Mouse (Mus musculus): Measurements from ENCODE around the gene Khdc4. TPM values are rescaled to one million over a fixed set of nuclear protein-coding genes. Genes with fewer than 3 reads are reported as not detected.

The Khdc4 gene
- polyA plus RNA-seq, 1 experiment: not detected

DNA sequence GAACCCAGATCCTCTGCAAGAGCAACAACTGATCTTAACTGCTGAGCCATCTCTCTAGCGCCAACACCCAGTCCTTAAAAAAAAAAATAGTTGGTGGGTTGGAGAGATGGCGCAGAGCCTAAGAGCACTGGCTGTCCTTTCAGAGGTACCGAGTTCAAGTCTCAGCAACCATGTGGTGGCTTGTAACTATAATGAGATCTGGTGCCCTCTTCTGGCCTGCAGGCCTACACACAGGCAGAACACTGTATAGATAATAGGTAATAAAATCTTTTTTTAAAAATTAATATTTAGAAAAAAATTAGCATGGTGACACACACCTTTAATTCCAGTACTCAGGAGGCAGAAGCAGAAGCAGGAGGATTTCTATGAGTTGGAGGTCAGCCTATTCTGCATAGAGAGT lies 54.5 kb downstream of the Khdc4 start:
- WGBS: 94% methylated on average over 3 of the region's 3 CpGs
- H3K27ac ChIP-seq (ENCODE audit: insufficient read depth, low read depth, low read length): no peak overlapping the region
- peaks cover 3% of the 10 kb centered on the region; the same call in 1 of the 2 replicates for H3K4me1 ChIP-seq (ENCODE audit: control insufficient read depth, insufficient read depth, low read length)
- TF ChIP-seq CTCF (IDR thresholded peaks at IDR 0.05; ENCODE audit: insufficient read depth, low read depth, low read length) (no peak), POLR2A (IDR thresholded peaks at IDR 0.05; ENCODE audit: insufficient read depth, low read depth, low read length) (no peak)
- no peak overlapping the region for H3K4me3 ChIP-seq (ENCODE audit: insufficient read depth, low read depth, low read length)

GRCm38 (mm10) chr3:88745534-88745933 lies 59.9 kb downstream of the Khdc4 start:
- no peak for TF ChIP-seq CTCF (IDR thresholded peaks at IDR 0.05; ENCODE audit: insufficient read depth, low read depth, low read length)
- TF ChIP-seq POLR2A (IDR thresholded peaks at IDR 0.05; ENCODE audit: insufficient read depth, low read depth, low read length): no peak
- no peak overlapping the region for H3K4me3 ChIP-seq (ENCODE audit: insufficient read depth, low read depth, low read length)
- 75% methylated on average over 9 of the region's 9 CpGs for WGBS
- H3K27ac ChIP-seq (ENCODE audit: insufficient read depth, low read depth, low read length): no peak overlapping the region
- peaks cover 10% of the 10 kb centered on the region for H3K4me1 ChIP-seq (ENCODE audit: control insufficient read depth, insufficient read depth, low read length)

DNA sequence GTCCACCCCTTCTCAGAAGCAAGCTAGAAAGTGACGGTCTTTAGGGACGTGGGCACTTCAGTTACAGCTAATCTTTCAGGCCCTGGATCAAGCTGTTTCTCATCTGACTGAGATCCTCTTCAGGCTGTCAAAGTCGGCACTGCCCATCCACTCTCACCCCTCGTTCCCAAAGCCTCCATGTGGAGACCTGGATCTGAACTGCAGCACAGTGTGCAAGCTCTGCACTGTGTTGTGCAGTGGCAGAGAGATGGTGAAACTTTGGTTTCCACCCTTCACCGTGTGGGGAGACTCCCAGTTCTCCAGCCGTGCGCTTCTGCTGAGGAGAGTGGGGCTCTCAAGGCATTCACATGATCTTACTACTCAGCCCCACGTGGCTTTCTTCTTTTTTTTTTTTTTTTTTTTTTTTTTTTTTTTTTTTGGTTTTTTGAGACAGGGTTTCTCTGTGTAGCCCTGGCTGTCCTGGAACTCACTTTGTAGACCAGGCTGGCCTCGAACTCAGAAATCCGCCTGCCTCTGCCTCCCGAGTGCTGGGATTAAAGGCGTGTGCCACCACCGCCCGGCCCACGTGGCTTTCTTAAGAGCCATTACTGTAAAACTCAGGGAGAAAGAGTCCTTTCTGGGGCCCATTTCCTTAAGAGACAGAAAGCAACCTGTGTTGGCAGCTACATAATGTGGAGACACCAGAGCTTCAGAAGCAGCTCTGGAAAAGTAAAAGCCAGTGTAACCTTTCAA lies 60.7 kb downstream of the Khdc4 start:
- TF ChIP-seq CTCF (IDR thresholded peaks at IDR 0.05; ENCODE audit: insufficient read depth, low read depth, low read length): no peak
- TF ChIP-seq POLR2A (IDR thresholded peaks at IDR 0.05; ENCODE audit: insufficient read depth, low read depth, low read length): no peak
- Histone ChIP-seq H3K4me3 (ENCODE audit: insufficient read depth, low read depth, low read length) (no peak overlapping the region), H3K4me1 (ENCODE audit: control insufficient read depth, insufficient read depth, low read length) (peaks cover 11% of the 10 kb centered on the region), H3K27ac (ENCODE audit: insufficient read depth, low read depth, low read length) (no peak overlapping the region)
- WGBS: 63% methylated on average over 15 of the region's 15 CpGs

DNA sequence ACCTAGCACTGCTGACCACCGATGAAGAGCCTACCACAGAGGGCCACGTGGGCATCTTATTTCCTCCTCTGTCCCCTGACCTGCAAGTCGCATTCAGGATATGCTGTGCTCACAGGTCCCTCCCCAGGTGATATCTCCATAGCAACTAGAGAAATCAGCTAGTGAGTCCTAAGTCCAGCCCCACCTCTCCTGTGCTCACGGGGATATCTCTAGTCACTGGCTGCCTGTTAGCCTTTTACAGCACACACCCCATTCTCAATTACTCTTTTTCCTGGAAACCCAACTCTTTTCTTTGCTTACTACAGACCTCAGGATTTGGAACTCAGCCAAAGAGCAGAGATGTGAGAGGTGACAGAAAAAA lies 61.2 kb downstream of the Khdc4 start:
- WGBS: 73% methylated on average over 4 of the region's 4 CpGs
- H3K4me3 ChIP-seq (ENCODE audit: insufficient read depth, low read depth, low read length): no peak overlapping the region
- no peak overlapping the region for H3K27ac ChIP-seq (ENCODE audit: insufficient read depth, low read depth, low read length)
- TF ChIP-seq POLR2A (IDR thresholded peaks at IDR 0.05; ENCODE audit: insufficient read depth, low read depth, low read length): no peak
- no peak for TF ChIP-seq CTCF (IDR thresholded peaks at IDR 0.05; ENCODE audit: insufficient read depth, low read depth, low read length)
- H3K4me1 ChIP-seq (ENCODE audit: control insufficient read depth, insufficient read depth, low read length): peaks cover 16% of the 10 kb centered on the region

DNA sequence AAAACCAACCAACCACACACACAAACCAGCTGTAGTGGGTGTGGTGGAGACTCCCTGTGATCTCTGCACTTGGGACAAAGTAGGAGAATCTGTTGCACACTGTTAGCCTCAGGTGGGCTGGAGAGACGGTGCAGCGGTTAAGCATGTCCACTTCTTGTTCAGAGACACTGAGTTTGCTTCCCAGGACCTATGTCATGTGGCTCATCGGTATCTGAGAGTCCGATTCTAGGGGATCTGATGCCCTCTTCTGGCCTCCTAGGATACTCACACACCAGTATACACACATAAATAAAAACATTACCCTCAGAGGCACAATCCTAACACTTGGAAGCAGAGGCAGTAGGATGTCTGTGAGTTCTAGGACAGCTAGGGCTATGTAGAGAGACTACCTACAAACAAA lies 68.7 kb downstream of the Khdc4 start:
- no peak for TF ChIP-seq POLR2A (IDR thresholded peaks at IDR 0.05; ENCODE audit: insufficient read depth, low read depth, low read length)
- no peak for TF ChIP-seq CTCF (IDR thresholded peaks at IDR 0.05; ENCODE audit: insufficient read depth, low read depth, low read length)
- no peak overlapping the region for H3K4me3 ChIP-seq (ENCODE audit: insufficient read depth, low read depth, low read length)
- WGBS: 51% methylated on average over 4 of the region's 4 CpGs
- no peak overlapping the region for H3K27ac ChIP-seq (ENCODE audit: insufficient read depth, low read depth, low read length)
- peaks cover 30% of the 10 kb centered on the region for H3K4me1 ChIP-seq (ENCODE audit: control insufficient read depth, insufficient read depth, low read length)

- TF ChIP-seq CTCF (IDR thresholded peaks at IDR 0.05; ENCODE audit: insufficient read depth, low read depth, low read length) (no peak), POLR2A (IDR thresholded peaks at IDR 0.05; ENCODE audit: insufficient read depth, low read depth, low read length) (no peak)
- Histone ChIP-seq H3K4me3 (ENCODE audit: insufficient read depth, low read depth, low read length) (no peak overlapping the region), H3K4me1 (ENCODE audit: control insufficient read depth, insufficient read depth, low read length) (peaks cover 38% of the 10 kb centered on the region), H3K27ac (ENCODE audit: insufficient read depth, low read depth, low read length) (0 out of 2 replicates have a peak overlapping the region, but pooled peaks have one; percentile 1)
- 18% methylated on average over 3 of the region's 3 CpGs for WGBS
Observed at GRCm38 (mm10) chr3:88755541-88755940, 69.9 kb downstream of the Khdc4 start.

- Histone ChIP-seq H3K4me1 (ENCODE audit: control insufficient read depth, insufficient read depth, low read length) (peaks cover 37% of the 10 kb centered on the region), H3K4me3 (ENCODE audit: insufficient read depth, low read depth, low read length) (no peak overlapping the region), H3K27ac (ENCODE audit: insufficient read depth, low read depth, low read length) (peak overlapping the region; percentile 71)
- WGBS: 10% methylated on average over 4 of the region's 4 CpGs
- TF ChIP-seq CTCF (IDR thresholded peaks at IDR 0.05; ENCODE audit: insufficient read depth, low read depth, low read length) (no peak), POLR2A (IDR thresholded peaks at IDR 0.05; ENCODE audit: insufficient read depth, low read depth, low read length) (no peak)
Observed at GRCm38 (mm10) chr3:88756276-88756675, 70.7 kb downstream of the Khdc4 start.

- 2% methylated on average over 5 of the region's 5 CpGs for WGBS
- Histone ChIP-seq H3K27ac (ENCODE audit: insufficient read depth, low read depth, low read length) (peak overlapping the region; percentile 71), H3K4me1 (ENCODE audit: control insufficient read depth, insufficient read depth, low read length) (peaks cover 41% of the 10 kb centered on the region), H3K4me3 (ENCODE audit: insufficient read depth, low read depth, low read length) (no peak overlapping the region)
- TF ChIP-seq CTCF (IDR thresholded peaks at IDR 0.05; ENCODE audit: insufficient read depth, low read depth, low read length) (no peak), POLR2A (IDR thresholded peaks at IDR 0.05; ENCODE audit: insufficient read depth, low read depth, low read length) (no peak)
Observed at GRCm38 (mm10) chr3:88758045-88758500, 72.5 kb downstream of the Khdc4 start.

GRCm38 (mm10) chr3:88761619-88762018 lies 76.0 kb downstream of the Khdc4 start:
- WGBS: 93% methylated on average over 19 of the region's 19 CpGs
- no peak overlapping the region for H3K27ac ChIP-seq (ENCODE audit: insufficient read depth, low read depth, low read length)
- H3K4me3 ChIP-seq (ENCODE audit: insufficient read depth, low read depth, low read length): no peak overlapping the region
- peaks cover 35% of the 10 kb centered on the region for H3K4me1 ChIP-seq (ENCODE audit: control insufficient read depth, insufficient read depth, low read length)
- no peak for TF ChIP-seq POLR2A (IDR thresholded peaks at IDR 0.05; ENCODE audit: insufficient read depth, low read depth, low read length)
- TF ChIP-seq CTCF (IDR thresholded peaks at IDR 0.05; ENCODE audit: insufficient read depth, low read depth, low read length): no peak
